ENCODE assay signal across 15 mouse cellular contexts in the genomic region with DNA sequence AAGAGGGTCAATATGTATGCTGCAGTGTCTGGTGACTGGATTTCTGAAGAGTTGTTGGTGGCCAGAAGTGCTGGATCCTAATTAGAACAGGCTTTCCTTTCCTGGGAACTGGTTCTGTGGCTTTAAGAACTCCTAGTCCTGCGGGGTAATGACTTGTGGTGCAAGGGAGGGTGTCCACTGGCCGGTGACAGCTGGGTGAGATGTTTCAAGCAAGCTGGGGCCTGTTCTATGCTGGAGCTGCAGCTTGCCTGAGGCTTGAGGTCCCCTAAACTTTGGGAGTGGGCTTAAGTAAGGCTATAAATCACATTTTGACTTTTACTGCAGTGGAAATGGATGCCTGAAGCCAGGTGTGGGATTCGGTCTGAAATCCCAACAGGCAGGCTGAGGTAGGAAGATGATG. TPM values are rescaled to one million over a fixed set of nuclear protein-coding genes. Genes with fewer than 3 reads are reported as not detected.
DNase-seq lines count a peak whose midpoint lies in the region; ATAC-seq and TF ChIP-seq lines count a peak whose summit lies in the region.
"Had no signal": no experiment of that assay in that cellular context is flagged by ENCODE, and none has a peak within 500 bp of the region (broad histone marks: within the 10 kb centered on the region; RNA-seq: fewer than 3 reads in every experiment).

No protein-coding gene starts in this region.

- H3K9me3 ChIP-seq in intestine, embryonic 14.5 days (ENCODE audit: control insufficient read depth, low read length): no peaks in the 10 kb centered on the region
- H3K9me3 ChIP-seq in intestine, postnatal 0 days (ENCODE audit: control insufficient read depth): no peaks in the 10 kb centered on the region
- H3K9me3 ChIP-seq in embryonic facial prominence, embryonic 11.5 days (replicated peaks; ENCODE audit: control insufficient read depth, low read length): no peaks in the 10 kb centered on the region
- H3K9me3 ChIP-seq in kidney, embryonic 15.5 days (replicated peaks): no peaks in the 10 kb centered on the region

- H3K4me3 ChIP-seq in intestine, embryonic 14.5 days (ENCODE audit: low read depth, low read length): no peak overlapping the region
- H3K4me3 ChIP-seq in intestine, postnatal 0 days (ENCODE audit: low read depth, low read length): no peak overlapping the region
- H3K4me3 ChIP-seq in embryonic facial prominence, embryonic 11.5 days (ENCODE audit: low read depth, low read length): no peak overlapping the region
- no peak overlapping the region for H3K4me3 ChIP-seq in kidney, embryonic 15.5 days (replicated peaks)

- WGBS in intestine, embryonic 14.5 days: 25% methylated on average over 3 of the region's 3 CpGs
- 40% methylated on average over 3 of the region's 3 CpGs for WGBS in intestine, postnatal 0 days
- WGBS in embryonic facial prominence, embryonic 11.5 days: 58% methylated on average over 3 of the region's 3 CpGs
- 13% methylated on average over 3 of the region's 3 CpGs for WGBS in kidney, embryonic 15.5 days

- H3K4me1 ChIP-seq in intestine, embryonic 14.5 days (replicated peaks; ENCODE audit: control insufficient read depth, insufficient read depth, low read length): peaks cover 16% of the 10 kb centered on the region
- 0 out of 2 replicates have a peak, but pooled peaks cover 7% of the 10 kb centered on the region for H3K4me1 ChIP-seq in intestine, postnatal 0 days (replicated peaks; ENCODE audit: control insufficient read depth, insufficient read depth, low read length)
- H3K4me1 ChIP-seq in embryonic facial prominence, embryonic 11.5 days (ENCODE audit: control insufficient read depth, insufficient read depth, low read length): no peaks in the 10 kb centered on the region; the same call in 1 of the 2 replicates
- peaks cover 57% of the 10 kb centered on the region for H3K4me1 ChIP-seq in kidney, embryonic 15.5 days

- peak overlapping the region; percentile 40; the same call in 1 of the 2 replicates for H3K27ac ChIP-seq in intestine, embryonic 14.5 days (ENCODE audit: low read depth)
- no peak overlapping the region for H3K27ac ChIP-seq in intestine, postnatal 0 days (ENCODE audit: low read depth, low read length)
- H3K27ac ChIP-seq in embryonic facial prominence, embryonic 11.5 days (replicated peaks; ENCODE audit: low read depth, low read length): no peak overlapping the region
- peak overlapping the region; percentile 87 for H3K27ac ChIP-seq in kidney, embryonic 15.5 days

- H3K9ac ChIP-seq in intestine, embryonic 14.5 days (ENCODE audit: low read length): no peak overlapping the region
- H3K9ac ChIP-seq in intestine, postnatal 0 days (ENCODE audit: low read depth, low read length): no peak overlapping the region
- no peak overlapping the region for H3K9ac ChIP-seq in embryonic facial prominence, embryonic 11.5 days (replicated peaks; ENCODE audit: low read length)
- no peak overlapping the region for H3K9ac ChIP-seq in kidney, embryonic 15.5 days

- ATAC-seq in intestine, embryonic 14.5 days (replicated peaks; ENCODE audit: low FRiP score, low TSS enrichment, low read depth): 0 out of 2 replicates have a peak, but pooled peaks have one; percentile 39
- ATAC-seq in intestine, postnatal 0 days: no peak
- no peak for ATAC-seq in embryonic facial prominence, embryonic 11.5 days (replicated peaks; ENCODE audit: insufficient number of reproducible peaks, low FRiP score, low TSS enrichment, low read depth)
- peak; percentile 78 for ATAC-seq in kidney, embryonic 15.5 days (replicated peaks; ENCODE audit: low FRiP score)
- ATAC-seq in monocyte, adult 5-6 weeks (replicated peaks; ENCODE audit: insufficient number of reproducible peaks, low FRiP score, low TSS enrichment, poor library complexity, severe bottlenecking): no peak
- ATAC-seq: forebrain, embryonic 14.5 days; Patski had no signal

- no peak for DNase-seq in intestine, embryonic 14.5 days (ENCODE audit: low spot score)
- DNase-seq in embryonic facial prominence, embryonic 11.5 days (ENCODE audit: low spot score): peak; percentile 27
- peak; percentile 37 for DNase-seq in lung, postnatal 25 days (ENCODE audit: low spot score)
- no peak for DNase-seq in right cerebral cortex, postnatal 14 days
- no peak for DNase-seq in cerebellum, postnatal 14 days
- DNase-seq: adrenal gland, postnatal 25 days had no signal

- H3K4me2 ChIP-seq in intestine, embryonic 14.5 days (ENCODE audit: low read length): no peak overlapping the region
- H3K4me2 ChIP-seq in intestine, postnatal 0 days (replicated peaks; ENCODE audit: low read depth): no peak overlapping the region; the same call in 1 of the 2 replicates
- H3K4me2 ChIP-seq in embryonic facial prominence, embryonic 11.5 days (ENCODE audit: low read depth, low read length): no peak overlapping the region
- H3K4me2 ChIP-seq in kidney, embryonic 15.5 days: peak overlapping the region; percentile 17; the same call in 1 of the 2 replicates

- TF ChIP-seq CTCF in intestine, postnatal 0 days (IDR thresholded peaks at IDR 0.05; ENCODE audit: low read depth): no peak

- H3K27me3 ChIP-seq in intestine, embryonic 14.5 days (replicated peaks; ENCODE audit: control insufficient read depth, insufficient read depth, low read length): no peaks in the 10 kb centered on the region
- no peaks in the 10 kb centered on the region for H3K27me3 ChIP-seq in intestine, postnatal 0 days (replicated peaks; ENCODE audit: control insufficient read depth, insufficient read depth, low read length)
- H3K27me3 ChIP-seq in embryonic facial prominence, embryonic 11.5 days (ENCODE audit: control insufficient read depth, insufficient read depth, low read length): no peaks in the 10 kb centered on the region
- H3K27me3 ChIP-seq in kidney, embryonic 15.5 days: no peaks in the 10 kb centered on the region
- H3K27me3 ChIP-seq: Patski had no signal

- peaks cover 87% of the 10 kb centered on the region for H3K36me3 ChIP-seq in intestine, embryonic 14.5 days (ENCODE audit: control insufficient read depth, insufficient read depth, low read length)
- peaks cover 27% of the 10 kb centered on the region for H3K36me3 ChIP-seq in intestine, postnatal 0 days (ENCODE audit: control insufficient read depth, insufficient read depth)
- H3K36me3 ChIP-seq in embryonic facial prominence, embryonic 11.5 days (replicated peaks; ENCODE audit: control insufficient read depth, insufficient read depth, low read depth, low read length): no peaks in the 10 kb centered on the region; the same call in 1 of the 2 replicates
- peaks cover 76% of the 10 kb centered on the region for H3K36me3 ChIP-seq in kidney, embryonic 15.5 days

RNA-seq across cellular contexts. Expression of gene Lamb1, which starts 30.5 kb away (rescaled TPM):
- polyA plus RNA-seq in intestine, embryonic 14.5 days (2014; fragmentation: Nextera tagmentation; extraction: Ambion mirVana): 96.3 and 102 TPM in 2 replicates
- 25.8 and 27.5 TPM in 2 replicates for polyA plus RNA-seq in intestine, postnatal 0 days (2015; fragmentation: Nextera tagmentation; extraction: Ambion mirVana)
- 42.0 and 42.6 TPM in 2 replicates for polyA plus RNA-seq in embryonic facial prominence, embryonic 11.5 days (2014; fragmentation: Nextera tagmentation; extraction: Ambion mirVana)
- 134 and 144 TPM in 2 replicates for polyA plus RNA-seq in kidney, embryonic 15.5 days (2015; fragmentation: Nextera tagmentation; extraction: Ambion mirVana)
- total RNA-seq in monocyte, adult 5-6 weeks (2017): 0.86 to 1.1 TPM (median 1.1 TPM) in 3 replicates

RNA-seq across cellular contexts. Expression of gene Gm6993, which starts 54.9 kb away (rescaled TPM):
- not detected in 2 replicates for polyA plus RNA-seq in intestine, embryonic 14.5 days (2014; fragmentation: Nextera tagmentation; extraction: Ambion mirVana)
- polyA plus RNA-seq in intestine, postnatal 0 days (2015; fragmentation: Nextera tagmentation; extraction: Ambion mirVana): not detected in 2 replicates
- not detected in 2 replicates for polyA plus RNA-seq in embryonic facial prominence, embryonic 11.5 days (2014; fragmentation: Nextera tagmentation; extraction: Ambion mirVana)
- polyA plus RNA-seq in kidney, embryonic 15.5 days (2015; fragmentation: Nextera tagmentation; extraction: Ambion mirVana): not detected in 2 replicates
- not detected in 3 replicates for total RNA-seq in monocyte, adult 5-6 weeks (2017)
- total RNA-seq: adrenal gland, postnatal 25 days; common myeloid progenitor, adult 5-6 weeks; heart, postnatal 14 days; layer of hippocampus, postnatal 25 days had no signal
- polyA plus RNA-seq: forebrain, embryonic 14.5 days; liver, embryonic 16.5 days; Patski had no signal

RNA-seq across cellular contexts. Expression of gene Dld, which starts 55.7 kb away (rescaled TPM):
- 128 and 134 TPM in 2 replicates for polyA plus RNA-seq in intestine, embryonic 14.5 days (2014; fragmentation: Nextera tagmentation; extraction: Ambion mirVana)
- 115 and 124 TPM in 2 replicates for polyA plus RNA-seq in intestine, postnatal 0 days (2015; fragmentation: Nextera tagmentation; extraction: Ambion mirVana)
- polyA plus RNA-seq in embryonic facial prominence, embryonic 11.5 days (2014; fragmentation: Nextera tagmentation; extraction: Ambion mirVana): 187 and 216 TPM in 2 replicates
- polyA plus RNA-seq in kidney, embryonic 15.5 days (2015; fragmentation: Nextera tagmentation; extraction: Ambion mirVana): 144 and 151 TPM in 2 replicates
- 97.1 to 130 TPM (median 127 TPM) in 3 replicates for total RNA-seq in monocyte, adult 5-6 weeks (2017)

Comparison
In these comparisons a context has a peak if more than half of its experiments do, and no peak if none do; other contexts are left out.
1. ATAC-seq: peak in intestine, embryonic 14.5 days (single experiment) and kidney, embryonic 15.5 days (single experiment); none in intestine, postnatal 0 days (single experiment), embryonic facial prominence, embryonic 11.5 days (single experiment) and monocyte, adult 5-6 weeks (single experiment).
2. H3K27ac ChIP-seq: peak in intestine, embryonic 14.5 days (single experiment) and kidney, embryonic 15.5 days (single experiment); none in intestine, postnatal 0 days (single experiment) and embryonic facial prominence, embryonic 11.5 days (single experiment).
3. DNase-seq: peak in embryonic facial prominence, embryonic 11.5 days (single experiment) and lung, postnatal 25 days (single experiment); none in intestine, embryonic 14.5 days (single experiment), right cerebral cortex, postnatal 14 days (single experiment) and cerebellum, postnatal 14 days (0 of 2).